Mouse (Mus musculus) E14TG2a.4 (cell line): Measurements from ENCODE around the gene Tecpr1.

Experiments used
- CTCF ChIP-seq: conservative IDR thresholded peaks from 2 replicates; pipeline ENCODE4 v1.5.1; 2014; ENCODE audit warnings: low read length
- NANOG ChIP-seq: IDR thresholded peaks from 2 replicates; pipeline ENCODE4 v1.6.1; 2014; ENCODE audit warnings: borderline replicate concordance, low read length, mixed read lengths

DNA sequence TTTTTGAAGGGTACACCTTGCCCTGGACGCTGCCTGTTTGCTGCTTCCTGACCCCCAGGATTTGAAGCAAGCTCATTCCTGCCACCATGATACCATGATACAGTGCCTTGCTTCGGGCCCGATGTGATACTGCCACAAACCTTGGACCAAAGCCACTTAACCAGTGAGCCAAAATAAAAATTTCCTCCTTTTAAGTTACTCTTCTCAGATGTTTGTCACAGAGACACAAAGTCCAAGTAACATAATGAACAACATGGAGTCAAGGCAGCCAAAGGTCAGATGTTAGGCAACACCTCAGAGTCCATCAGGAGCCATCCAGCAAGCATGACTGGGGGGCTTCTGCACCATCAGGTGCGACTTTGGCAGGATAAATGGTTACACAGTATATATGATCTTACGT, 9.1 kb upstream of the Tecpr1 start:
- no peak for TF ChIP-seq CTCF
- no peak for TF ChIP-seq NANOG
